Mouse (Mus musculus) midbrain, postnatal 0 days (tissue): Measurements from ENCODE around the gene Olfr282. TPM values are rescaled to one million over a fixed set of nuclear protein-coding genes. Genes with fewer than 3 reads are reported as not detected.
A peak's percentile ranks its signal among the peaks of the same experiment; 100 is the strongest.
"Not testable (repeated sequence)": the region's sequence is repeated elsewhere in the genome, so short reads cannot be mapped to it uniquely, and the experiment has no call there.

Source experiments
- ATAC-seq: fragments of 200-750 bp; cut with Nextera tagmentation; 2 replicates; pipeline ENCODE4 v1.8.0; 2017; ENCODE audit warnings: moderate number of reproducible peaks, mild to moderate bottlenecking, moderate TSS enrichment, moderate library complexity; ENCODE audit not compliant: low FRiP score
- DNase-seq: peaks from one replicate; pipeline ENCODE4 v3.0.0-alpha.2; 2015; ENCODE audit warnings: low spot score
- H3K27ac ChIP-seq: fragments of 300-500 bp; sonication (generic); 2 replicates; pipeline ENCODE4 v1.5.1; 2014; ENCODE audit warnings: low read depth, mild to moderate bottlenecking, low read length, mixed read lengths
- H3K27me3 ChIP-seq: fragments of 300-500 bp; sonication (generic); 2 replicates; pipeline ENCODE4 v1.6.1; 2014; ENCODE audit warnings: low read length, control low read depth, mixed read lengths; ENCODE audit not compliant: insufficient read depth
- H3K36me3 ChIP-seq: fragments of 300-500 bp; sonication (generic); 2 replicates; pipeline ENCODE4 v1.6.1; 2014; ENCODE audit warnings: low read length, control low read depth, mixed read lengths; ENCODE audit not compliant: insufficient read depth
- H3K4me1 ChIP-seq: fragments of 300-500 bp; sonication (generic); 2 replicates; pipeline ENCODE4 v1.6.1; 2014; ENCODE audit warnings: mild to moderate bottlenecking, control low read depth, antibody characterized with exemption, low read length, mixed read lengths; ENCODE audit not compliant: insufficient read depth
- H3K4me2 ChIP-seq: fragments of 300-500 bp; sonication (generic); 2 replicates; pipeline ENCODE4 v1.6.1; 2014; ENCODE audit warnings: low read depth, mild to moderate bottlenecking, low read length, mixed read lengths; ENCODE audit not compliant: poor library complexity, severe bottlenecking
- H3K4me3 ChIP-seq: fragments of 300-500 bp; sonication (generic); 2 replicates; pipeline ENCODE4 v1.5.1; 2014; ENCODE audit warnings: low read depth, mild to moderate bottlenecking, low read length, moderate library complexity
- H3K9ac ChIP-seq: fragments of 300-500 bp; sonication (generic); replicated peaks from 2 replicates; pipeline ENCODE4 v1.6.1; 2014; ENCODE audit warnings: mild to moderate bottlenecking, low read length, moderate library complexity, mixed read lengths; ENCODE audit not compliant: poor library complexity, severe bottlenecking
- H3K9me3 ChIP-seq: fragments of 300-500 bp; sonication (generic); 2 replicates; pipeline ENCODE4 v1.6.1; 2016; ENCODE audit warnings: low read length, control low read depth
- CTCF ChIP-seq: IDR thresholded peaks from 2 replicates; pipeline ENCODE4 v1.5.1; 2016; ENCODE audit warnings: antibody characterized with exemption, mild to moderate bottlenecking
- WGBS: fragments of 180-500 bp; shearing (Covaris S2); extraction: QIAGEN DNeasy Blood & Tissue Kit; methylation state at CpG from one replicate; pipeline ENCODE4 v1.1.7; 2014; 5-methylcytosine and 5-hydroxymethylcytosine counted together
- polyA plus RNA-seq: library from polyadenylated mRNA; unstranded; fragments of >200 nt; fragmentation: Nextera tagmentation; extraction: Ambion mirVana; gene quantifications from 2 replicates; pipeline ENCODE4 v1.2.1, GENCODE M21; 2015
- total RNA-seq: library from RNA; depleted of rRNA; stranded (reverse); fragments of >200 nt; gene quantifications from 2 replicates; pipeline ENCODE4 v1.2.3, GENCODE M21; 2014; rRNA removed

The Olfr282 gene
- total RNA-seq (not detected in 2 replicates), polyA plus RNA-seq (not detected in 2 replicates)

GRCm38 (mm10) chr15:98430925-98431324 lies at the start of gene Olfr282:
TSS of gene Olfr282 (plus strand) at chr15:98431225.
- not testable (repeated sequence) for H3K27me3 ChIP-seq, H3K27ac ChIP-seq, H3K9me3 ChIP-seq, H3K4me1 ChIP-seq, H3K9ac ChIP-seq, DNase-seq, H3K4me3 ChIP-seq, H3K36me3 ChIP-seq, H3K4me2 ChIP-seq, ATAC-seq
- WGBS = 83% methylated on average over 5 of the region's 5 CpGs

DNA sequence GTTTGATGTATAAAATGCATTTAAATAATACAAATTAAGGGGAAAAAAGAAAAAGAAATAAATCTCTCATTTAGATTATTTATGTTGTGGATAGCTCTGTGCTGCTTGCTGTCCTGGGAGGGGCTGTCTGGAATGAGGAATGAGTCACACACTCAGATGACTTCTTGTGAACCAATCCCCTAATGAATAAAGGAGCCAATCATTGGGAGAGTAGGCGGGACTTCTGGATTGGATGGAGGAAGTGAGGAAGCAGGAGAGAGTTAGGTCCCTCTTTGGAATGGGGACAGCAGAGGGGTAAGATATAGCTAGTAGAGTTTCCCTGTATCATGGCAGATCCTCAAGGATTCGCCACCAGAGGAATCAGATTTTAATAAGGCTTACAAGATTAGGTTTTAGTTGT lies 43.4 kb upstream of the Olfr282 start:
- no peaks in the 10 kb centered on the region for H3K36me3 ChIP-seq
- H3K4me1 ChIP-seq = no peaks in the 10 kb centered on the region
- H3K4me2 ChIP-seq = no peak overlapping the region
- no peaks in the 10 kb centered on the region for H3K9me3 ChIP-seq
- TF ChIP-seq CTCF = no peak
- H3K27ac ChIP-seq = no peak overlapping the region
- 83% methylated on average over 2 of the region's 2 CpGs for WGBS
- DNase-seq = no peak
- H3K27me3 ChIP-seq = no peaks in the 10 kb centered on the region
- no peak overlapping the region for H3K4me3 ChIP-seq
- no peak overlapping the region for H3K9ac ChIP-seq
- ATAC-seq = no peak

- Histone ChIP-seq H3K27ac (no peak overlapping the region), H3K27me3 (no peaks in the 10 kb centered on the region), H3K9ac (no peak overlapping the region), H3K4me1 (no peaks in the 10 kb centered on the region), H3K9me3 (no peaks in the 10 kb centered on the region), H3K4me3 (no peak overlapping the region), H3K4me2 (no peak overlapping the region), H3K36me3 (no peaks in the 10 kb centered on the region)
- no peak; the same call in 1 of the 2 replicates for ATAC-seq
- peak; percentile 85 for DNase-seq
- peak; percentile 98 for TF ChIP-seq CTCF
- WGBS = 23% methylated on average over 7 of the region's 7 CpGs
Observed at GRCm38 (mm10) chr15:98389796-98390195, 41.2 kb upstream of the Olfr282 start.

- DNase-seq = no peak
Observed at GRCm38 (mm10) chr15:98391081-98391902, 39.7 kb upstream of the Olfr282 start.

GRCm38 (mm10) chr15:98391903-98392187 lies 39.2 kb upstream of the Olfr282 start:
- H3K36me3 ChIP-seq = no peaks in the 10 kb centered on the region
- no peak for TF ChIP-seq CTCF
- no peak overlapping the region for H3K27ac ChIP-seq
- DNase-seq = peak; percentile 17
- no peak overlapping the region for H3K4me2 ChIP-seq
- no peaks in the 10 kb centered on the region for H3K9me3 ChIP-seq
- H3K27me3 ChIP-seq = no peaks in the 10 kb centered on the region
- no peak overlapping the region for H3K4me3 ChIP-seq
- ATAC-seq = no peak
- no peak overlapping the region for H3K9ac ChIP-seq
- WGBS = 42% methylated on average over 2 of the region's 2 CpGs
- H3K4me1 ChIP-seq = no peaks in the 10 kb centered on the region

More at GRCm38 (mm10) chr15:98391081-98391902, 39.7 kb upstream of the Olfr282 start:
- Histone ChIP-seq H3K4me2 (no peak overlapping the region), H3K4me3 (no peak overlapping the region), H3K9ac (no peak overlapping the region), H3K36me3 (no peaks in the 10 kb centered on the region), H3K27ac (no peak overlapping the region), H3K9me3 (no peaks in the 10 kb centered on the region), H3K4me1 (no peaks in the 10 kb centered on the region), H3K27me3 (no peaks in the 10 kb centered on the region)
- WGBS = 73% methylated on average over 10 of the region's 10 CpGs
- no peak for TF ChIP-seq CTCF
- ATAC-seq = no peak

DNA sequence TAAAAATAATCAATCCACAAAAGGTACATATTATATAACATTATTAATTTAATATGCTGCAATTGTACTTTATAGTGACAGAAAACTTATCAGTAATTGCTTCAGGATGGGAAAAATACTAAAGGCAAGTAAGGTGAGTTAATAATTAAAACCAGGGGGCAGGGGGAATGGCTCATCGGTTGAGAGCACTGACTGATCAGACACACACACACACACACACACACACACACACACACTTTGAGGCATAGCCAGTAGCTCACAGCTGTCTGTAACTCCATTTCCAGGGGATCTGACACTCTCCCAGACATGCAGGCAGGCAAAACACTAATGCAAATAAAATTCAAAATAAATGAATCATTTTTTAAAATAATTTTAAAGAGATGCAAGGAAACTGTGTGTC lies 33.9 kb upstream of the Olfr282 start:
- 67% methylated on average over 1 of the region's 1 CpGs for WGBS
- H3K27me3 ChIP-seq = no peaks in the 10 kb centered on the region
- H3K4me1 ChIP-seq = no peaks in the 10 kb centered on the region
- DNase-seq (no peak), ATAC-seq (no peak)
- no peaks in the 10 kb centered on the region for H3K9me3 ChIP-seq
- no peak overlapping the region for H3K4me2 ChIP-seq
- no peak overlapping the region for H3K4me3 ChIP-seq
- H3K27ac ChIP-seq = no peak overlapping the region
- no peak for TF ChIP-seq CTCF
- no peaks in the 10 kb centered on the region for H3K36me3 ChIP-seq
- H3K9ac ChIP-seq = no peak overlapping the region
